Mouse (Mus musculus): Measurements from ENCODE around the gene Arg2.

- TF ChIP-seq POLR2A (IDR thresholded peaks at IDR 0.05; ENCODE audit: low read depth, low read length) (no peak), CTCF (IDR thresholded peaks at IDR 0.05; ENCODE audit: borderline replicate concordance, insufficient read depth, low read length) (no peak)
These were observed 4.1 kb downstream of the Arg2 start for GRCm38 (mm10) chr12:79134676-79135075.

Data from embryonic fibroblast, embryonic 13.5 days (primary cell).